Mouse (Mus musculus) megakaryocyte-erythroid progenitor cell, adult 5-6 weeks (primary cell): ENCODE measurements around the gene Nrip1. TPM values are rescaled to one million over a fixed set of nuclear protein-coding genes. Genes with fewer than 3 reads are reported as not detected.

ENCODE experiments used
- ATAC-seq: replicated peaks from 2 replicates; pipeline ENCODE4 v1.8.0; 2016; ENCODE audit warnings: mild to moderate bottlenecking, inconsistent platforms; ENCODE audit not compliant: severe bottlenecking, poor library complexity, low FRiP score, low TSS enrichment
- total RNA-seq, 2 experiments: library from RNA; stranded (forward) in 1 of 2; stranded (reverse) in 1 of 2; fragments of 200-1000, 215-1000 nt in 1 of 2; fragments of >200 nt in 1 of 2; fragmentation: Nextera tagmentation in 1 of 2; gene quantifications; 2 replicates each; pipeline ENCODE4 v1.2.3; 2014 to 2017

The Nrip1 gene
- total RNA-seq, 2 experiments from 2014 or later = 30.3 to 53.0 TPM

GRCm38 (mm10) chr16:76320118-76320473, 53.5 kb downstream of the Nrip1 start:
- ATAC-seq = no peak

GRCm38 (mm10) chr16:76319364-76320117, 54.1 kb downstream of the Nrip1 start:
- ATAC-seq = no peak

- ATAC-seq = peak; percentile 55
Observed at GRCm38 (mm10) chr16:76318331-76318922, 55.2 kb downstream of the Nrip1 start.

- ATAC-seq = no peak
Observed at GRCm38 (mm10) chr16:76316940-76317822, 56.4 kb downstream of the Nrip1 start.

- ATAC-seq = no peak
Observed at GRCm38 (mm10) chr16:76315642-76316041, 58.0 kb downstream of the Nrip1 start.

- peak; percentile 86 for ATAC-seq
Observed at GRCm38 (mm10) chr16:76314013-76314950, 59.3 kb downstream of the Nrip1 start.

GRCm38 (mm10) chr16:76312887-76313420, 60.7 kb downstream of the Nrip1 start:
- ATAC-seq = no peak

GRCm38 (mm10) chr16:76310791-76311190, 62.8 kb downstream of the Nrip1 start:
- ATAC-seq = no peak

GRCm38 (mm10) chr16:76310286-76310685, 63.3 kb downstream of the Nrip1 start:
- ATAC-seq = no peak

- no peak for ATAC-seq
Observed at GRCm38 (mm10) chr16:76309280-76309679, 64.3 kb downstream of the Nrip1 start.

- ATAC-seq = no peak
Observed at GRCm38 (mm10) chr16:76307039-76307438, 66.6 kb downstream of the Nrip1 start.

GRCm38 (mm10) chr16:76306446-76306845, 67.2 kb downstream of the Nrip1 start:
- no peak for ATAC-seq

GRCm38 (mm10) chr16:76303436-76303835, 70.2 kb downstream of the Nrip1 start:
- no peak for ATAC-seq

GRCm38 (mm10) chr16:76301728-76302050, 71.9 kb downstream of the Nrip1 start:
- ATAC-seq = peak; percentile 61

GRCm38 (mm10) chr16:76301037-76301727, 72.4 kb downstream of the Nrip1 start:
- peak; percentile 64 for ATAC-seq

- peak; percentile 17 for ATAC-seq
Observed at GRCm38 (mm10) chr16:76300452-76300851, 73.2 kb downstream of the Nrip1 start.

- no peak for ATAC-seq
Observed at GRCm38 (mm10) chr16:76299511-76299910, 74.1 kb downstream of the Nrip1 start.

- no peak for ATAC-seq
Observed at GRCm38 (mm10) chr16:76295322-76295721, 78.3 kb downstream of the Nrip1 start.

- no peak for ATAC-seq
Observed at GRCm38 (mm10) chr16:76294550-76294949, 79.1 kb downstream of the Nrip1 start.
